Mouse (Mus musculus): ENCODE results near the gene Slc16a12. TPM values are rescaled to one million over a fixed set of nuclear protein-coding genes. Genes with fewer than 3 reads are reported as not detected.

The Slc16a12 gene
- total RNA-seq, 2 experiments from 2014 or later: 0.67 to 1.1 TPM

Small RNAs within 50 kb of the gene (microRNA-seq; reads per million reads assigned to microRNA genes)
- 0 reads per million in 2 experiments for gene Gm27476

Other genes starting within 250 kb of the Slc16a12 start
- gene Lipa, start 219.8 kb downstream of the Slc16a12 start, total RNA-seq (2021): 1 to 10 TPM; 7.0 to 7.3 TPM
- 1 to 10 TPM; 1.2 to 1.4 TPM for gene Ifit2, start 196.6 kb downstream of the Slc16a12 start, total RNA-seq (2021)
- 1 to 10 TPM; 1.4 to 2.0 TPM for gene Ifit3, start 163.8 kb downstream of the Slc16a12 start, total RNA-seq (2021)
- gene Ifit1bl1, start 145.3 kb downstream of the Slc16a12 start, total RNA-seq (2021): not detected
- gene Ifit3b, start 139.3 kb downstream of the Slc16a12 start, total RNA-seq (2021): under 1 TPM; 0.59 to 0.89 TPM
- under 1 TPM in 1 of 2 experiments, not detected in 1; 0.08 TPM for gene Ifit1bl2, start 106.5 kb downstream of the Slc16a12 start, total RNA-seq (2021)
- gene Ifit1, start 106.4 kb downstream of the Slc16a12 start, total RNA-seq (2021): under 1 TPM; 0.56 to 0.57 TPM
- 10 to 100 TPM; 11.3 to 20.5 TPM for gene Pank1, start 132.2 kb upstream of the Slc16a12 start, total RNA-seq (2021)
- gene Kif20b, start 175.1 kb upstream of the Slc16a12 start, total RNA-seq (2021): 1 to 10 TPM; 1.1 TPM